Mouse (Mus musculus): ENCODE results near the gene Smad6. TPM values are rescaled to one million over a fixed set of nuclear protein-coding genes. Genes with fewer than 3 reads are reported as not detected.

Smad6 gene
- total RNA-seq, 2 experiments from 2014 or later, result 1.9 to 2.9 TPM

DNA sequence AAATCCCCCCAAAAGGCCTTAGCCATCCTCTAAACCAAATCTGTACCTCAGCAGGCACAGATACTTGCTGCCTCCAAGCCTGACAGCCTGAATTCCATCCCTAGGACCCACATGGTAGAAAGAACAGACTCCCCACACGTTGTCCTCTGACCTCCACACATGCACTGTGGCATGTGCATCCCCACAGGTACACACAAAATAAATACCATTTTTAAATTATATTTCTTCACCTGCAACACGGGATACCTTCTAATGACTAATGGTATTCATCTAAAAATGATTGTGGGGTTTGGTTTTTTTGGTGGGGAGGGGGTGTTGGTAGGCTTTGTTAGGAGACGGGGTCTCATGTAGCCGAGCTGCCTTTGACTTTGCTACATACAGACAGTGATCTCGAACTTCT lies 28.6 kb downstream of the Smad6 start:
- intact Hi-C loops (cut with DNase I; ENCODE audit: low total_unique reads), result no loop called here

DNA sequence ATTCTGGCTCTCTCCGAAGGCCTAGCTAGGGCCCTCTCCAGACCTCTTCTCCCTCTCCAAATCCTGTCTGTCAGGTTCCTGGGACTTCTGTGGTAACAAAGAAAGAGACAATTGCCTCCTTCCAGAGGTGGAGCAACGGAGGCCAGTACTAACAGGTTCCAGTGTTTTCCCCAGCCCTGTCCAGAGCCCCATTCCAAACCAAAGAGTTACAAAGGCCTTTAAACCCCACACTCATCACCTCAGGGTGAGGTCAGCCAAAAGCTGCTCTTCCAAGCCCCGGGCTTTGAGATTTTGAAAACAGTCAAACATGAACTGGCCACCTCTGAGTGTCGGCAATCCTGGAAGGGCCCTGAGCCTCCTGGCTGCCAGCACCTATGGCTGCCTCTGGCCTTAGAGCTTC lies 29.1 kb downstream of the Smad6 start:
- DNase-seq, result no peak
- intact Hi-C loops (cut with DNase I; ENCODE audit: low total_unique reads), result no loop called here

More for the DNA sequence above, 28.6 kb downstream of the Smad6 start:
- DNase-seq, result no peak

DNA sequence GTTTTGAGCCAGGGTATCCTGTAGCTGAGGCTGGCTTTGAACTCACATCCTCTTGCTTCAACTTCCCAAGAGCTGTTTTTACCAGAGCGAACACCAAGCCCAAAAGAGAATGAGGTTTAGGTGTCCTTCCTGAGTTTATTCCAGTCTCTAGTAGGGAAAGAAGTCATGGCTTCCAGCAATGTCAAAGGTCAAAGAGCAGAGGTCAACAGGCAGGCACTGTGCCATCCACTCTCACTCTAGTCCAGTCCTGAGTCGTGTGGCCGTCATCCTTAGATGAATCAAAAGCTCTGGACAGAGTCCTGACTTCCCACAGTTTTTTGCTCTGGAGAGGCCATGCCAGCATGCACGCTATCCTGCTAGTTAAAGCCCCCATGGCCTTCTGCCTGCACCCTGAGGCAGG lies 30.7 kb downstream of the Smad6 start:
- DNase-seq, result no peak
- intact Hi-C loops (cut with DNase I; ENCODE audit: low total_unique reads), result no loop called here

DNA sequence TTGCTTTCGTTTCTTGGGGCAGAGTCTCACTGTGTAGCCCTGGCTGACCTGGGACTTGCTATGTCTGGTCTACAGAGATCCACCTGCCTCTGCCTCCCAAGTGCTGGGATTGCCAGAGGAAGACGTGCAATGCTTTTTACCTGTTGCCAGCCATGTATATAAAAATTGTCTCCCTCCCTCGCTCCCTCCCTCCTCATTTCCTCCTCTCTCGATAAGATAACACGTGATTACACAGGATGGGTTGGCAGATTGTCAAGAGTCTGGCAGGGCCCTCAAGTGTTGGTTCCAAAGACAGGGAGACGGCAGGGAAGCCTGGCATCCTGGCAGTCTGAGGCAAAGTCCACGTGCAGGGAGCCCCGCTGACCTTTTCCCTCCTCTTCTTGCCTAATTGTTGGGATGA lies 32.2 kb downstream of the Smad6 start:
- intact Hi-C loops (cut with DNase I; ENCODE audit: low total_unique reads), result no loop called here
- DNase-seq, result no peak

DNA sequence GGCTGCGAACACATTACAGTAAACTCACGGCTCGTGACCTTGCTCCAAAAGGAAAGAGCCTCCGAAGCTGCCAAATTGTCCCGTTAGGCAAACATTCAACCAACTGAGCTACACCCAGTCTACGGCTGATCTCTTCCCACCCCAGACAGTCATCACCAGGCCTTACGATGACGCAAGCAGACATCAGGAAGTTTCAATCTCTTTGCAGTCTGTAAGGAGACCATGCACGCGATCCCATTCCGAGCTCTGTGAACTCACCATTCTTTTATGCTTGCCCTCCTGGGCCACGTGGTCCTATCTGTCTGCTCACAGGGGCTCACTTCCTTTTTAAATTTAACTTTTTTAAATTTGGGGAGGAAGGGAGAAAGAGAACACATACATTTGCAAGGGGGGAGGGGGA lies 32.6 kb downstream of the Smad6 start:
- DNase-seq, result no peak
- intact Hi-C loops (cut with DNase I; ENCODE audit: low total_unique reads), result no loop called here

DNA sequence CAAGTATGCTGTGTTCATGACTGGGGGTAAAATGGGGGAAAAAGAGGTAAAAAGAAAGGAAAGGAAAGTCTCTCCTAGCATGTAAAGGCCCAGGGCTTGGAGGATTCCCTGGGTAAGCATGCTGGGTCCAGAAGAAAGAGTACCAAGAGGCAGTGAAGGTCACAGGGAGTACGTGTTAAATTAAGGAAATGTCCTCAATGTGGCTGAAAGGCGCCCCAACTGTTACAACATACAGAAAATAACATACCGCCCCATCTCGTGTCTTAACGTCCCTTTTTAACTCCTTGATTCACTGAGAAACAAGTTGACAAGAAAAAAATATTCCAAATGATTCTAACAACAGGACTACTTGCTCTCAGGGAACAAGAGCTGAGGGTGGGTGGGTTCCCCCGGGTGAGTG lies 36.7 kb downstream of the Smad6 start:
- no peak for DNase-seq

DNA sequence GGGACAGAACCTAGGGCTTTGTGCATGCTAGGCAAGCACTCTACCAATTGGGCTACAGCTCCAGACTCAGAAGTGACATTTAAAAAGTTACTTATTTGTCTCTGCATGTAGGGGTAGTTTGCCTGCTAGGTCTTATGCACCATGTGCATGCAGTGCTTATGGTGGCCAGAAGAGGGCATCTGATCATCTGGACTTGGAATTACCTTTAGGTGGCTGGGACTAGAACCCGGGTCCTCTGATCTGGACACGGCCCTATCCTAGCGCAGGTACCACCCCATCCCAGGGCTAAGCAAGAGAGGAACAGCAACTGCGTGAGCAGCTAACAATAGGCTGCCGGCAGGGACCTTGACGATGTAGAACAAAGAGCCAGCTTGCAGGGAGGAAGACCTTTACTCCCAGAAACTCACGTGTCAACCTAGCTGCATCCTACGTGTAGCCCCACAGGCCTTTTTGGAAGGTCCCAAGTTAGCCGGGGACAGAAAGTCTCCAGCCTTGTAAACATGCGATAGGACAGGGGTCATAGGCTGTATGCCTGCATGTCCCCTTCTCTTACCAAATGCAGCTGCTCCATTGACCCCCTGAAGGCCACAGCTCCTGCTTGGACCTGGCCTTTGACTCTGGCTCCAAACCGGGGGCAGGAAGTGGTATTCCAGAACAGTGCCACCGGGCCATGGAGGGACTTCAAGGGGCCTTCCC lies 38.8 kb downstream of the Smad6 start:
- intact Hi-C loops (cut with DNase I; ENCODE audit: low total_unique reads), result no loop called here
- no peak for DNase-seq

More for the DNA sequence above, 36.7 kb downstream of the Smad6 start:
- intact Hi-C loops (cut with DNase I; ENCODE audit: low total_unique reads), result no loop called here

DNA sequence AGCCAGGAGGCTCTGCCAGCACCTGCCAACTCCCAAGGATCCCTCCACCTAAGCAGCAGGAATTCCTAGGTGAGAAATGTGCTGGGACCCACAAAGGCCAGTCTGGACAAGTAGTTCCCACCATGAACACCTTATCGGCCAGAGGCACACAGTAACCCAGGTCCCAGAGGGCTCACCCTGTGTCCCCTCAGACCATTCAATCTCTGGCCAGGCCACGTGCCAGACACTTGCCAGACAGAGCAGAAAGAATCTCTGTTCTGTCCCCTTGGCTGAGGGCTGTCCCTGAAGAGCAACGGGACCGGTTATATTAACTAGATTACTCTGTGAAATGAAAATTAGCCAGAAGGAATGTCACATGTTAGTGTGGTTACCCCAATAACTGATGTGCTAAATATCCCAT lies 39.9 kb downstream of the Smad6 start:
- intact Hi-C loops (cut with DNase I; ENCODE audit: low total_unique reads), result no loop called here
- no peak for DNase-seq

DNA sequence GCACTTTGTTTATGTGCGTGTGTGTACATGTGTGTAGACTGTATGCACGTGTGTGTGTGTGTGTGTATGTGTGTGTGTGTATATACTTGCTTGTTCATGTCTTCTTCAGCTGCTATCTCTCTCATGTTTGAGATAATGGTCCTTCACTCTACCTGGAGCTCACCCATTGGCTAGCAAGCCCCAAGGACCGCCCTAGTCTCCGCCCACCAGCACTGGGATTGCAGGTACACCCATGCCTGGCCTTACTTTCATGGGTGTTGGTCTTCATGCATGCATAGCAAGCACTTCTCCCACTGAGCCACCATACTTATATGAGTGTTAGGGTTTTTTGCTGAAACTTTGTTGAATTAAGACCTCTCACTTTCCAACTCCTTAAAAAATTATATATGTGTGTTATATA lies 40.5 kb downstream of the Smad6 start:
- no peak for DNase-seq
- intact Hi-C loops (cut with DNase I; ENCODE audit: low total_unique reads), result no loop called here

DNA sequence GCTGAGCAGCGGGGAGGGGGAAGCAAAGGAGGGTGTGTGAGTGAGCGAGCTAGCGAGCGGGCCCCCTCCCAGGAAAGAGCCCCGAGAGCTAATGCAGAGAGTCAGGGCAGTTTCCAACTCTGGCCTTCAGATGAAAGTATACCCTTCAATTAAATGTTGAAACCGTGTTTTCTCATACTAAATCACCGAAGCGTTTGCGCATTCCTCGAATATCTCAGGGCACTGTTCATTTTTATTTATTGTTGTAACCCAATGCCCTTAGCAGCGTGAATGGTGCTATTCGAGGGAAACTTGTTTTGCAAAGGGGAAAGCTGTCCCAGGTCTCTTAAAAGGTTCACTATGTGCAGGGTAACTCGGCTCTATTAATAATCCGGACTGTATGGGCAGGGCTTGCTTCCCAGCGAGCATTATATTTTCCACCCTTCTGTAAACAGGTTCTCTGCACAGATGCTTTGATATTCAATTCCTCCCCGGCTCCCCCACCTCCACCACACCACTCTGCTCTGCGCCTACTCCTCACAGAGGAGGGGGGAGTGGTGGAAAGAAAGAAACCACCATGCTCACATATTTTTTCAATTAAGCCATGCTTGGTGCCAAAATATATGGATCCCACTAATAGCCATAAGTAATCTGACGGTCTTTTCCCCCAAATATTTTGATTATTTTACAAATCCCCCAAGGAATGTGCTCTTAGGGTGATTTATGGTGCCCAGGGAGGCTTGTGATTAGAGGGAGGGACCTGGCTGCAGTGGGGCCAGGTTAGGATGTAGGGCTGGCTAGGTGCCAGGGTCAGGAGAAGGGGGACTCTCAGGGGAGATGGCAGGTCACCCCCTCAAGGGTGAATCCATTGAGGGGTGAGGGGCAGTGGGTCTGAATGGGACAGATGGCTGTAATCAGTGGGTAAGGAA lies 41.4 kb downstream of the Smad6 start:
- DNase-seq, result no peak
- intact Hi-C loops (cut with DNase I; ENCODE audit: low total_unique reads), result no loop called here

DNA sequence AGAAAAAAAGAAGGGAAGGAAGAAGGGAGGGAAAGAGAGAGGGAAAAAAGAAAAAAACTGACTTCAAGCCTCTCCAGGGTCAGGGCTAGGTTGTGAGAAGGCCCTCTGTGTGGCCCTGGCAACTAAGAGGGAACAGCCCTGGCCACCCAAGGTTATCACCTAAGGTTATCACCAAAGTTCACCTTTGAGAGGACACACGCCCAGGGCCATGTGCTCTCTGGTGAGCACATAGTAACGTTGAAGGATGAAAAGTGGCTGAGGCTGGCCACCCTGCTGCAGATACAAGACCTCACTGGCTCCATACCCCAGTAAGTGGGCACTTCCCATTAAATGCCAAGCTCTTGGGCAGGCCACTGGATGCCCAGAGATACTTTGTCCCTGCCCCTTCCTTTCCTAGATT lies 42.6 kb downstream of the Smad6 start:
- no peak for DNase-seq
- intact Hi-C loops (cut with DNase I; ENCODE audit: low total_unique reads), result no loop called here

DNA sequence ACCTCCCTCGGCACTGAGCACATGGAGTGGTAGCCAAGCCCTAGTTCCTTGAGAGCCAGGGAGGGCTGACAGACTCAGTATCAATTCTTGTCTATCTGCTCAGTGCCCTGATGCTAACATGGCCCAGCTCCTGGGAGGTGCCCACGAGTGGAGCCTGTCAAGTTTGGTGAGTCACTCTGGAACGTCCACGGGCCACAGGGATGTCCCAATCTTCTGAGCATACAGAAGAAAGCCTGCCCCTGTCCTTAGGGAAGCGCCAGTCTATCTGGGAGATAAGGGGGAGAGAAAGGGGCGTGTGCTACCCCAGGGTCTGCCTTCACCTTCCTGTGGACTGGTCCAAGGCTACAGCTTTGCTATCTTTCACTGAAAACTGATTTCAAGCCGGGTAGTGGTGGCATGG lies 43.2 kb downstream of the Smad6 start:
- DNase-seq, result no peak
- intact Hi-C loops (cut with DNase I; ENCODE audit: low total_unique reads), result no loop called here

DNA sequence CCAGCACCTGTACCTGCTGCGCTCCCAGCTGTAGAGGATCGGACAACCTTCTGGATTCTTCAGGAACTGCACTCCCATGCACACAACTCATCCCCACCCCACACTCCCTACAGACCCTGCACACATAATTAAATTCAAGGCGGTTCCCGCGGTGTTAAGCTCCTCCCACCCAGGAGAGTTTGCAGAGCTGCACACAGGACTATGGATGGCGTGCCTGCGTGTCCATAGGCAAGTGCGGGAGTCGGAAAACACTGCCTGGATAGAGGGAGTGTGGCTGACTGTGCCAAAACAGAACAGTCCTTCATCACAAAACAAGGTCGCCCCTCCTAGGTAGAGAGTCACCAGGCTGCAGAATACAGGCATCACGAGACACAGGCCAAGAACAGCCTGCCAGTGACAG lies 45.9 kb downstream of the Smad6 start:
- intact Hi-C loops (cut with DNase I; ENCODE audit: low total_unique reads), result no loop called here

DNA sequence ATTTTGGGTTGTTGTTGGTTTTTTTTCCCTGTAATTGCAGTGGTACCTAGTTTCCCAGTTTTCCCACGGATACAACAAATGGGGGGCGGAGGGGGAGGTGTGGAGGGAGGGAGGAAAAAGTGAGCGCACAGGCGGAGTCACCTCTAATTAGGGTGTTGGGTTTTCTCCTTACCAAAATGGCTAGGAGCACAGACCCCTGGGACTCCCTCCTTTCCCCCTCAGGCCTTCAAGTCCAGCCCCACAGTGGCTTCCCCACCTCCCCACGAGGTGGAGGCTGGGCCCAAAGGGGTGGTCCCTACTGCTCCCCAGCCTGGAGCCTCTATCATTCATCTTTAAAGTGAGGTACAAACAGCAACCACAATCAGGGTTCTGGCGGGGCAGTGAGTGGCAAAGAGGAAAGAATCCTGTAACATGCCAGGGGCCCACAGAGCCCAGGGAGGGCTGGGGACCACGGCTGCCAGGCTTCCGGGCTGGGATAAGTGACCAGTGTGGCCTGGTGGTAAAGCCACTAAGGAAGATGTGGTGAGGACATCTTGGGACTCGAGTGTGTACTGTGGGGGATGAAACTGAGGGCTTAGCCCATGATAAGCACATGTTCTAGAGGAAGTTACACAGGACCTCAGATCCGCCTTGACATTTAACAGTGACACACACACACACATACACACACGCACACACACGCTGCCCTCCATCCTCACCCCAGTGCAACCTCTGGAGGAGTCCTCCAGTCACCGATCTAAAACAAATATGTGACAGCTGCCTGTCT lies 47.4 kb downstream of the Smad6 start:
- intact Hi-C loops (cut with DNase I; ENCODE audit: low total_unique reads), result no loop called here
- no peak for DNase-seq

More for the DNA sequence above, 45.9 kb downstream of the Smad6 start:
- DNase-seq, result no peak

DNA sequence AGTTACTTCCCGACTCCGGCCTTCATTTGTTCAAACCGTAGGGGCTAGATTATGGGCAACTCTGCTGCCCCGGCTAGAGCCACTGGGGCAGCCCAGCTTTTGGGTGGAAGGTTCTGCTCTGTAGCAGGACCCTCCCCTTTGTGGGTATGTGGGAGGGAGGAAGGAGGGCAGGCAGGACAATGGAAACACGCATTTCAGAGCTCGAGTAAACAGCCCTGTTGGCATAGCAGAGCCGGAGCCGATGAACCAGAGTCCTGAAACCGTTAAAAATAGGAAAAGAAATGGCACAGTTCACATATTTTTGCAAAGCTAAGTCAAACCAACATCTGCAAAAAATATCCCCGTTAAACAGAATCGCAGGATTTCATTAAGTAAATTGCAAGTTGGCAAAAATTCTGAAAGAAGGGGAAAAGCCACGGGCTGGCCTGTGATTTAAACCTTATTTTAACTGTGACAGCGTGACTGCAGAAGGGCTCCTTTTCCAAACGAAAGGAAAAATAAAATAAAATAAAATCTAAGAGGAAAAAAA lies 48.1 kb downstream of the Smad6 start:
- intact Hi-C loops (cut with DNase I; ENCODE audit: low total_unique reads), result no loop called here
- no peak for DNase-seq

DNA sequence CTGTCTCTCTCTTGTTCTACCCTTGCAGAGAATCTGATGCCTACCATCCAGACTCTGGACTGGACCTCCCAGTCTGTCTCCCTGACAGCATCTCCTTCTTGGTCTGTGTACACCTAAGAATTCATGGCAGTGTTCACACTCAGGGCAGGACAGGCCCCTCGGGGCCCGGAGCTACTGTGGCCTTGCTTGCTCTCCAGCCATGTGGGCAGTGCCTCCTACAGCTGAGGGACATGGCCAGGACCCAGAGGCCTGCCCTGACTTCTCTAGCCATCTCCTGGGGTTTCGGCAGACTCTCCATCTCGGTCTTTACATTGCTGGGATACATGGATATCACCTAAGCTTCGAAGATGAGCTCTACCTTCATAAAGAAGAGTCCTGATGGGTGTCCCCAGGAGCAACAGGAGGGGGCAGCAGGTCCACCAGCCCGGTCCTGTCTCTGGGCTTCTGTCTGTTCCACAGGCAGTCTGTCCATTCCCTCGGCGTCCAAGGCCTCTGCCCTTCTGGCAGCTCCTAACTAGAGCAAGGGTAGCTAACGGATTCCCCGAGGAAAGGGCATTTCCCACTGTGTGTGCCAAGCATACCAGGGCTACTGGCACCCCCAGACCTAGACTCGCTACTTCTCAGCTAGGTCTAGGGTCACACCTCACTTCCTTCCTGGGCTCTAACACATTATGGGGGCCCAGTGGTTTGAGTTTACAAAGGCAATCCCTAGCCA lies 49.1 kb downstream of the Smad6 start:
- intact Hi-C loops (cut with DNase I; ENCODE audit: low total_unique reads), result no loop called here
- DNase-seq, result no peak

DNA sequence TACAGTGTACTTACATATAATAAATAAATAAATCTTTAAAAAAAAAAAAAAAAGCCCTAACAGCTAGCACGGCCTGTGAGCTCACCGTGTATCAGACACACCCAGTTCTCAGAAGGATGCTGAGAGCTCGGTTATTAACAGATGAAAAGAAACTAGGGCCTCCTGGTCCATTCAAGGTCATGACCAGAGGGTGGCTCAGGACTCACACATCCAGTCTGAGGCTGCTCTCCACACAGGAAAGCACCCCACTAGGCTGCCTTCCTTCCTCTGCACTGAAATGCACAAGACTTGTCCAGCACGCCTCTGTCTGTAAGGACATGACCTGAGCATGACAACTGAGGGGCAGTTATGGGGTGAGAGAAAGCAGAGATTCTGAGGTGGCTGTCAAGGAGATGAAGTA lies 50.3 kb downstream of the Smad6 start:
- intact Hi-C loops (cut with DNase I; ENCODE audit: low total_unique reads), result no loop called here
- DNase-seq, result no peak

DNA sequence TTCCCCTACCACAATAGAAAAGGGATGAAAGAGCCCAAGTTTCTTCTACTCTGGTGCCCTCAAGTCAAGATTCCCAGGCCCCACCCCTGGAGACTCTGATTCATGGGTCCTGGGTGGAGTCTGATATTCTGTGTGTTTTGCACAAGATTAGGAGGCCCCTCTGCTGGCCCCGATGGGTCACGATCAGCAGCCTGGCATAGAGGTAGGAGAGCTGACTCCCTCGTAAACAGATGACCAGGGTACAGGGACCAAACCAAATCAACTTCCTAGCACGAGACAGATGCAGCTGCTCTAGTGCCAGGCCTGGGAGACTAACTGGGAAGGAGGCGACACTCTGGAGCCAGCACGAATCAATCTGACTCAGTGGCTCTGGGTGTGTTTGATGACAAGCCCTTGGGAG lies 51.0 kb downstream of the Smad6 start:
- no peak for DNase-seq
- intact Hi-C loops (cut with DNase I; ENCODE audit: low total_unique reads), result no loop called here

DNA sequence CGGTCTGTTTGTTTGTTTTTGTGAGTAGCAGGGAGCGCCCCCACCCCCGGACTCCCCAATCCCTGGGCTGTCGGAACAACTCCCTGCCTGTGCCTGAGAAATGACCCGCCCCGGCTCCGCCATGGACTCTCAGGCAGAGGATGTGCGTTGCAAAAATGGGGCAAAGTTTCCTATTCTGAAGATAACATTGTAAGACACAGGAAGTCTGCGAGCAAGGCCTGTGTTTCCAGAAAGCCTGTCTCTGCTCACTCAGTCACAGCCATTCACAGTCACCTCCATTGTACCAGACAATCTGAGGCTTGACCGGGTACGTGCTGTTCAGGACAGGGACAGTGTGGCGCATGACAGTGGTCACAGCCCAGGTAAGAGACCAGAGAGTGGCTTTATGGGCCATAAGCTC lies 51.5 kb downstream of the Smad6 start:
- no peak for DNase-seq
- intact Hi-C loops (cut with DNase I; ENCODE audit: low total_unique reads), result no loop called here

DNA sequence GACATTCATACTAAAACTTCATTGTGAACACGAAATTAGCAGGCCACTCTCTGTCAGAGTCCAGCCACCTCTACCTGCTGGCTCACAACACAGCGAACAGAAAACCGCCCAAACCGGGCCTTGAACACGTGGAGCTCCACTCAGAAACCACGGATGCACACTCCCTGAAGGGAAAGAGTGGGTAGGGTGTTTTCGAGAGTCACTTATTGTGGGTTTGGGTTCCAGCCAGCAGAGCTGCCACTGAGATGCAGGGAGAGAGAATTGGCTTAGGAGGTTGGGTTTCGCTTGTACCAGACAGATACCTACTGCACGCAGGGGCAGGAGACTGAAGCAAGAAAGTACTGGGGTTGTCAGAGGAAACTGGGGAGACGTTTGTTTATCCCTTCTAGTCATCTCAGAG lies 52.4 kb downstream of the Smad6 start:
- intact Hi-C loops (cut with DNase I; ENCODE audit: low total_unique reads), result no loop called here
- DNase-seq, result no peak

All from gastrocnemius, postnatal 14 days (tissue).